Mouse (Mus musculus) liver, embryonic 15.5 days (tissue): ENCODE results near the gene Zfp128. TPM values are rescaled to one million over a fixed set of nuclear protein-coding genes. Genes with fewer than 3 reads are reported as not detected.
"Not testable (repeated sequence)": the region's sequence is repeated elsewhere in the genome, so short reads cannot be mapped to it uniquely, and the experiment has no call there.

Source experiments
- ATAC-seq: fragments of 200-750 bp; cut with Nextera tagmentation; 2 replicates; pipeline ENCODE4 v1.8.0; 2017; ENCODE audit warnings: moderate number of reproducible peaks, mild to moderate bottlenecking, moderate library complexity; ENCODE audit not compliant: insufficient read depth
- H3K27ac ChIP-seq: fragments of 300-500 bp; sonication (generic); replicated peaks from 2 replicates; pipeline ENCODE4 v1.5.1; 2015; ENCODE audit warnings: mild to moderate bottlenecking, inconsistent platforms
- H3K27me3 ChIP-seq: fragments of 300-500 bp; sonication (generic); 2 replicates; pipeline ENCODE4 v1.6.1; 2015; ENCODE audit warnings: mild to moderate bottlenecking, inconsistent platforms
- H3K36me3 ChIP-seq: fragments of 300-500 bp; sonication (generic); replicated peaks from 2 replicates; pipeline ENCODE4 v1.6.1; 2015; ENCODE audit warnings: moderate library complexity, mild to moderate bottlenecking, inconsistent platforms
- H3K4me1 ChIP-seq: fragments of 300-500 bp; sonication (generic); replicated peaks from 2 replicates; pipeline ENCODE4 v1.6.1; 2015; ENCODE audit warnings: inconsistent platforms
- H3K4me2 ChIP-seq: fragments of 300-500 bp; sonication (generic); 2 replicates; pipeline ENCODE4 v1.6.1; 2015; ENCODE audit warnings: moderate library complexity, mild to moderate bottlenecking, inconsistent platforms
- H3K4me3 ChIP-seq: fragments of 300-500 bp; sonication (generic); replicated peaks from 2 replicates; pipeline ENCODE4 v1.5.1; 2015; ENCODE audit warnings: mild to moderate bottlenecking, inconsistent platforms
- H3K9ac ChIP-seq: fragments of 300-500 bp; sonication (generic); 2 replicates; pipeline ENCODE4 v1.6.1; 2015; ENCODE audit warnings: moderate library complexity, mild to moderate bottlenecking, inconsistent platforms
- H3K9me3 ChIP-seq: fragments of 300-500 bp; sonication (generic); replicated peaks from 2 replicates; pipeline ENCODE4 v1.6.1; 2016; ENCODE audit warnings: inconsistent platforms
- WGBS: fragments of 180-500 bp; shearing (Covaris S2); methylation state at CpG from one replicate; pipeline ENCODE4 v1.1.7; 2015; ENCODE audit warnings: mixed read lengths; ENCODE audit not compliant: insufficient replicate concordance; 5-methylcytosine and 5-hydroxymethylcytosine counted together
- polyA plus RNA-seq: library from polyadenylated mRNA; unstranded; fragments of >200 nt; fragmentation: Nextera tagmentation; extraction: Ambion mirVana; gene quantifications from 2 replicates; pipeline ENCODE4 v1.2.1, GENCODE M21; 2015

Gene Zfp128
- polyA plus RNA-seq: 0.47 and 0.62 TPM in 2 replicates

GRCm38 (mm10) chr7:12880911-12881660, at the start of gene Zfp128:
Zfp128 (plus strand) TSS chr7:12881177.
- H3K4me2 ChIP-seq: peak within 1 kb of the TSS; percentile 86
- peaks cover 13% of the 10 kb centered on the region for H3K4me1 ChIP-seq
- H3K9ac ChIP-seq: peak within 1 kb of the TSS; percentile 71
- H3K36me3 ChIP-seq: peaks cover 13% of the 10 kb centered on the region; the same call in 1 of the 2 replicates
- ATAC-seq: peak; percentile 100
- peak within 1 kb of the TSS; percentile 73 for H3K4me3 ChIP-seq
- no peaks in the 10 kb centered on the region for H3K27me3 ChIP-seq
- no peaks in the 10 kb centered on the region for H3K9me3 ChIP-seq
- WGBS: under 1% methylated on average over 35 of the region's 35 CpGs
- peak within 1 kb of the TSS; percentile 38; the same call in 1 of the 2 replicates for H3K27ac ChIP-seq

GRCm38 (mm10) chr7:12834162-12835120, 46.5 kb upstream of the Zfp128 start, which contains the start of gene Zfp110:
Zfp110 (plus strand) TSS chr7:12834761.
- Histone ChIP-seq H3K27ac (peak within 1 kb of the TSS; percentile 71), H3K9me3 (no peaks in the 10 kb centered on the region), H3K4me3 (peak within 1 kb of the TSS; percentile 75), H3K4me2 (peak within 1 kb of the TSS; percentile 87), H3K27me3 (no peaks in the 10 kb centered on the region), H3K9ac (peak within 1 kb of the TSS; percentile 76), H3K4me1 (peaks cover 21% of the 10 kb centered on the region), H3K36me3 (peaks cover 33% of the 10 kb centered on the region)
- WGBS: 2% methylated on average over 47 of the region's 47 CpGs
- peak; percentile 98 for ATAC-seq

- Histone ChIP-seq H3K4me3 (peak overlapping the region; percentile 75), H3K4me1 (peaks cover 21% of the 10 kb centered on the region), H3K27ac (peak overlapping the region; percentile 71), H3K27me3 (no peaks in the 10 kb centered on the region), H3K36me3 (peaks cover 40% of the 10 kb centered on the region), H3K9me3 (no peaks in the 10 kb centered on the region), H3K9ac (peak overlapping the region; percentile 76), H3K4me2 (peak overlapping the region; percentile 87)
- WGBS: 28% methylated on average over 13 of the region's 13 CpGs
- ATAC-seq: peak; percentile 13; the same call in 1 of the 2 replicates
Measured at GRCm38 (mm10) chr7:12835193-12835671, 45.7 kb upstream of the Zfp128 start.

GRCm38 (mm10) chr7:12835779-12836178, 45.2 kb upstream of the Zfp128 start:
- H3K27ac ChIP-seq: no peak overlapping the region
- no peak overlapping the region for H3K9ac ChIP-seq
- H3K4me2 ChIP-seq: peak overlapping the region; percentile 87
- H3K9me3 ChIP-seq: no peaks in the 10 kb centered on the region
- ATAC-seq: no peak
- H3K4me3 ChIP-seq: peak overlapping the region; percentile 75
- peaks cover 45% of the 10 kb centered on the region for H3K36me3 ChIP-seq
- WGBS: 73% methylated on average over 4 of the region's 4 CpGs
- no peaks in the 10 kb centered on the region for H3K27me3 ChIP-seq
- H3K4me1 ChIP-seq: peaks cover 21% of the 10 kb centered on the region

GRCm38 (mm10) chr7:12874301-12874700, 6.7 kb upstream of the Zfp128 start:
- Histone ChIP-seq H3K4me2 (no peak overlapping the region), H3K4me1 (no peaks in the 10 kb centered on the region), H3K27me3 (no peaks in the 10 kb centered on the region), H3K9me3 (no peaks in the 10 kb centered on the region), H3K4me3 (no peak overlapping the region), H3K36me3 (no peaks in the 10 kb centered on the region), H3K9ac (no peak overlapping the region), H3K27ac (no peak overlapping the region)
- 9% methylated on average over 3 of the region's 3 CpGs for WGBS
- no peak for ATAC-seq

- H3K9me3 ChIP-seq: no peaks in the 10 kb centered on the region
- no peak overlapping the region for H3K4me3 ChIP-seq
- H3K27me3 ChIP-seq: no peaks in the 10 kb centered on the region
- H3K27ac ChIP-seq: no peak overlapping the region
- no peak overlapping the region for H3K9ac ChIP-seq
- ATAC-seq: no peak
- H3K4me2 ChIP-seq: no peak overlapping the region; the same call in 1 of the 2 replicates
- H3K36me3 ChIP-seq: 0 out of 2 replicates have a peak, but pooled peaks cover 4% of the 10 kb centered on the region
- peaks cover 13% of the 10 kb centered on the region for H3K4me1 ChIP-seq
Measured at GRCm38 (mm10) chr7:12880036-12880435, 941 bp upstream of the Zfp128 start.

- H3K4me2 ChIP-seq: peak overlapping the region; percentile 86
- H3K9ac ChIP-seq, H3K27ac ChIP-seq, ATAC-seq, H3K36me3 ChIP-seq, H3K27me3 ChIP-seq, H3K9me3 ChIP-seq: not testable (repeated sequence)
- H3K4me1 ChIP-seq: peaks cover 13% of the 10 kb centered on the region
- WGBS: 31% methylated on average over 8 of the region's 8 CpGs
- H3K4me3 ChIP-seq: peak overlapping the region; percentile 73
Measured at GRCm38 (mm10) chr7:12880497-12880896, 480 bp upstream of the Zfp128 start.

- no peaks in the 10 kb centered on the region for H3K9me3 ChIP-seq
- no peak overlapping the region for H3K4me3 ChIP-seq
- peaks cover 4% of the 10 kb centered on the region for H3K4me1 ChIP-seq
- 70% methylated on average over 12 of the region's 12 CpGs for WGBS
- no peaks in the 10 kb centered on the region for H3K27me3 ChIP-seq
- no peak for ATAC-seq
- H3K36me3 ChIP-seq: peaks cover 31% of the 10 kb centered on the region
- no peak overlapping the region for H3K27ac ChIP-seq
- H3K9ac ChIP-seq: no peak overlapping the region
- no peak overlapping the region for H3K4me2 ChIP-seq
Measured at GRCm38 (mm10) chr7:12886563-12887266, 5.7 kb downstream of the Zfp128 start.

- H3K4me2 ChIP-seq: no peak overlapping the region
- no peak overlapping the region for H3K4me3 ChIP-seq
- 63% methylated on average over 5 of the region's 5 CpGs for WGBS
- ATAC-seq: no peak
- H3K36me3 ChIP-seq: peaks cover 31% of the 10 kb centered on the region
- H3K9ac ChIP-seq: no peak overlapping the region
- no peaks in the 10 kb centered on the region for H3K27me3 ChIP-seq
- no peak overlapping the region for H3K27ac ChIP-seq
- no peaks in the 10 kb centered on the region for H3K9me3 ChIP-seq
- H3K4me1 ChIP-seq: no peaks in the 10 kb centered on the region
Measured at GRCm38 (mm10) chr7:12887585-12887984, 6.6 kb downstream of the Zfp128 start.

GRCm38 (mm10) chr7:12890928-12891327, 10.0 kb downstream of the Zfp128 start:
- no peak overlapping the region for H3K4me2 ChIP-seq
- H3K9me3 ChIP-seq: no peaks in the 10 kb centered on the region
- no peaks in the 10 kb centered on the region for H3K27me3 ChIP-seq
- ATAC-seq: no peak
- H3K36me3 ChIP-seq: peaks cover 20% of the 10 kb centered on the region
- no peak overlapping the region for H3K9ac ChIP-seq
- no peak overlapping the region for H3K27ac ChIP-seq
- H3K4me1 ChIP-seq: no peaks in the 10 kb centered on the region
- 85% methylated on average over 14 of the region's 14 CpGs for WGBS
- H3K4me3 ChIP-seq: no peak overlapping the region
